ENCODE assay signal across 7 mouse cellular contexts in genomic region chr17:14904637-14905265, GRCm38 (mm10). TPM values are rescaled to one million over a fixed set of nuclear protein-coding genes. Genes with fewer than 3 reads are reported as not detected.
DNase-seq lines count a peak whose midpoint lies in the region; ATAC-seq and TF ChIP-seq lines count a peak whose summit lies in the region.

No protein-coding gene starts in this region.

- ATAC-seq in forebrain, embryonic 13.5 days: peak; percentile 69
- peak; percentile 70; the same call in 1 of the 2 replicates for ATAC-seq in hindbrain, embryonic 11.5 days (ENCODE audit: low FRiP score)
- ATAC-seq in lung, embryonic 14.5 days (ENCODE audit: insufficient read depth): peak; percentile 39

- no peaks in the 10 kb centered on the region for H3K27me3 ChIP-seq in forebrain, embryonic 13.5 days
- no peaks in the 10 kb centered on the region for H3K27me3 ChIP-seq in hindbrain, embryonic 11.5 days (ENCODE audit: control insufficient read depth, insufficient read depth, low read length)
- no peaks in the 10 kb centered on the region for H3K27me3 ChIP-seq in lung, embryonic 14.5 days (ENCODE audit: insufficient read depth, low read length)

- no peak overlapping the region for H3K27ac ChIP-seq in forebrain, embryonic 13.5 days
- no peak overlapping the region for H3K27ac ChIP-seq in hindbrain, embryonic 11.5 days (ENCODE audit: low read depth, low read length)
- H3K27ac ChIP-seq in layer of hippocampus, adult 2 months: no peak overlapping the region
- no peak overlapping the region for H3K27ac ChIP-seq in lung, embryonic 14.5 days (ENCODE audit: low read depth)

- no peak overlapping the region for H3K4me3 ChIP-seq in forebrain, embryonic 13.5 days
- H3K4me3 ChIP-seq in hindbrain, embryonic 11.5 days (ENCODE audit: low read depth, low read length): no peak overlapping the region
- H3K4me3 ChIP-seq in layer of hippocampus, adult 2 months: no peak overlapping the region
- no peak overlapping the region for H3K4me3 ChIP-seq in lung, embryonic 14.5 days (ENCODE audit: low read depth, low read length)

- peak; percentile 73 for DNase-seq in Muller cell, postnatal 12 days (ENCODE audit: inconsistent ontology term)
- DNase-seq in c-Kit-positive CD71-positive TER-119-negative erythroid progenitor cells, embryonic 14.5 days (ENCODE audit: low read depth): peak; percentile 42
- DNase-seq in hindbrain, embryonic 11.5 days (ENCODE audit: low spot score): peak; percentile 89
- peak; percentile 46 to 88 for DNase-seq in layer of hippocampus, adult 2 months (ENCODE audit: low spot score in 2 of 2)
- DNase-seq in lung, embryonic 14.5 days: peak; percentile 94
- peak; percentile 85 for DNase-seq in retina, postnatal 1 day

- H3K36me3 ChIP-seq in forebrain, embryonic 13.5 days (ENCODE audit: poor library complexity, severe bottlenecking): no peaks in the 10 kb centered on the region
- H3K36me3 ChIP-seq in hindbrain, embryonic 11.5 days (ENCODE audit: control insufficient read depth, insufficient read depth, low read length): no peaks in the 10 kb centered on the region
- H3K36me3 ChIP-seq in lung, embryonic 14.5 days (ENCODE audit: insufficient read depth): no peaks in the 10 kb centered on the region

- H3K9ac ChIP-seq in forebrain, embryonic 13.5 days: no peak overlapping the region
- no peak overlapping the region for H3K9ac ChIP-seq in hindbrain, embryonic 11.5 days (ENCODE audit: low read depth, low read length)
- H3K9ac ChIP-seq in lung, embryonic 14.5 days: no peak overlapping the region

- peak; percentile 98 for TF ChIP-seq CTCF in layer of hippocampus, adult 2 months (conservative IDR thresholded peaks at IDR 0.05)
- TF ChIP-seq CTCF in lung, embryonic 14.5 days (IDR thresholded peaks at IDR 0.05; ENCODE audit: low read depth): peak; percentile 93

- no peaks in the 10 kb centered on the region for H3K9me3 ChIP-seq in forebrain, embryonic 13.5 days (replicated peaks)
- no peaks in the 10 kb centered on the region for H3K9me3 ChIP-seq in hindbrain, embryonic 11.5 days (ENCODE audit: control insufficient read depth, low read length)
- no peaks in the 10 kb centered on the region for H3K9me3 ChIP-seq in lung, embryonic 14.5 days (ENCODE audit: low read depth, low read length)

- 59% methylated on average over 7 of the region's 7 CpGs for WGBS in forebrain, embryonic 13.5 days
- whole genome bisulfite sequencing in hindbrain, embryonic 11.5 days: 60% methylated on average over 7 of the region's 7 CpGs
- WGBS in lung, embryonic 14.5 days: 51% methylated on average over 7 of the region's 7 CpGs

- H3K4me1 ChIP-seq in forebrain, embryonic 13.5 days: no peaks in the 10 kb centered on the region
- H3K4me1 ChIP-seq in hindbrain, embryonic 11.5 days (replicated peaks; ENCODE audit: control insufficient read depth, insufficient read depth, low read length): no peaks in the 10 kb centered on the region
- no peaks in the 10 kb centered on the region for H3K4me1 ChIP-seq in lung, embryonic 14.5 days (ENCODE audit: insufficient read depth)

- H3K4me2 ChIP-seq in forebrain, embryonic 13.5 days: no peak overlapping the region
- H3K4me2 ChIP-seq in hindbrain, embryonic 11.5 days (replicated peaks; ENCODE audit: low read depth, low read length): no peak overlapping the region
- H3K4me2 ChIP-seq in lung, embryonic 14.5 days: no peak overlapping the region

RNA-seq across cellular contexts. Expression of gene Wdr27, which starts 38.2 kb away (rescaled TPM):
- polyA plus RNA-seq in forebrain, embryonic 13.5 days (2015; fragmentation: Nextera tagmentation; extraction: Ambion mirVana): 7.9 and 8.4 TPM in 2 replicates
- 6.0 and 6.2 TPM in 2 replicates for polyA plus RNA-seq in hindbrain, embryonic 11.5 days (2014; fragmentation: Nextera tagmentation; extraction: Ambion mirVana)
- 1 to 10 TPM; 3.9 to 4.2 TPM for total RNA-seq in layer of hippocampus, adult 2 months (2021)
- 4.7 and 6.1 TPM in 2 replicates for polyA plus RNA-seq in lung, embryonic 14.5 days (2014; fragmentation: Nextera tagmentation; extraction: Ambion mirVana)

RNA-seq across cellular contexts. Expression of gene 1600012H06Rik, which starts 38.2 kb away (rescaled TPM):
- polyA plus RNA-seq in forebrain, embryonic 13.5 days (2015; fragmentation: Nextera tagmentation; extraction: Ambion mirVana): 28.8 and 31.6 TPM in 2 replicates
- polyA plus RNA-seq in hindbrain, embryonic 11.5 days (2014; fragmentation: Nextera tagmentation; extraction: Ambion mirVana): 34.9 and 39.4 TPM in 2 replicates
- 10 to 100 TPM; 17.1 to 18.1 TPM for total RNA-seq in layer of hippocampus, adult 2 months (2021)
- polyA plus RNA-seq in lung, embryonic 14.5 days (2014; fragmentation: Nextera tagmentation; extraction: Ambion mirVana): 31.0 and 32.8 TPM in 2 replicates

RNA-seq across cellular contexts. Expression of gene Phf10, which starts 56.3 kb away (rescaled TPM):
- polyA plus RNA-seq in forebrain, embryonic 13.5 days (2015; fragmentation: Nextera tagmentation; extraction: Ambion mirVana): 20.5 and 22.0 TPM in 2 replicates
- 32.0 and 39.2 TPM in 2 replicates for polyA plus RNA-seq in hindbrain, embryonic 11.5 days (2014; fragmentation: Nextera tagmentation; extraction: Ambion mirVana)
- 10 to 100 TPM; 55.1 to 55.6 TPM for total RNA-seq in layer of hippocampus, adult 2 months (2021)
- polyA plus RNA-seq in lung, embryonic 14.5 days (2014; fragmentation: Nextera tagmentation; extraction: Ambion mirVana): 39.1 and 44.2 TPM in 2 replicates

Comparison
In these comparisons a context has a peak if more than half of its experiments do, and no peak if none do; other contexts are left out.
1. DNase-seq: peak in every context shown above with its lines; median percentile 94 in lung, embryonic 14.5 days; 89 in hindbrain, embryonic 11.5 days; 85 in retina, postnatal 1 day; 73 in Muller cell, postnatal 12 days; 67 in layer of hippocampus, adult 2 months; 42 in c-Kit-positive CD71-positive TER-119-negative erythroid progenitor cells, embryonic 14.5 days.